Comparison of ENCODE assay signal across 10 mouse cellular contexts in the genomic region with DNA sequence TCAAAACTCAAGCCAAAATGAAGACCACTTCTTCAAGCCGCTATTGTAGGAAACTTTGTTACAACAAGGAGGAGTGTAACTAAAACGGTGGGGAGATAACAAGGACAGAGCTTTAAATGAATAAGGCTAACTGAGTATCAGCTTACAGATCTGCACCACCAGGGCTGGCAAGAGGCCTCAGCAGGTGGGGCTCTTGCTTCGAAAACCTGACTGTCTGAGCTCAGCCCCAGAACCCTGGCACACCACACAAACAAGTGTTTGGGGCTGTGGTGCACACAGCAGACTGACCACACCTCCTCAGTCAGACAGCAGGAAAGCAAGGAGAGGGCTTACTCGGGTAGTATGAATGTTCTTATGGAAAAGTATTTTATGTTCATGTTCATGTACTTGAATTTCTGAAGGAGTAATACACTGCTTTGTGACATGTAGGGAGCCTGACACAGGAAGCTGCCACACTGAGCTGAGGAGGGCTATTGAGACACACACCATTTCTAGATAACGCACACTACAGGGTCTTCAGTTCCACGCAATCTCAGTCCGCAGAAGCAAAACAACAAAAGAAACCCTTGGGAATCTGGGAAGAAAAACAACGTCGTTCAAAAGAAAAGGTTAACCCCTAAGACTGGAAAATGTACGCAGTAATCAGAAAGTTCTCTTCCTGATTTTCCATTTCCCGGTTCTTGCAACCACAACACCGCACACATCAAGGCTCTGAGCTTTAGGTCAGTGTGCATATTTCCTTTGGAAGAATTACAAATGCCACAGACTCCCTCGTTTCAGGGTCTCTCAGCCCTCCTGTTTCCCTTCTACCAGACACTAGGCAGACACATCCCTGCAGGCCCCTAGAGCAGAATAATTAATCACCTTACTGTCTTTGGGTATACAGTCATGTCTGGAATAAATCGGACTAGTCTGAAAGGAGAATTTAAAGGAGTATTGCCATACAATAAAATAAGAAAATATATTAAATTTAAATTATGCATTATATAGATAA. TPM values are rescaled to one million over a fixed set of nuclear protein-coding genes. Genes with fewer than 3 reads are reported as not detected.
A peak's percentile ranks its signal among the peaks of the same experiment; 100 is the strongest.
DNase-seq lines count a peak whose midpoint lies in the region; ATAC-seq and TF ChIP-seq lines count a peak whose summit lies in the region.
"Had no signal": no experiment of that assay in that cellular context is flagged by ENCODE, and none has a peak within 500 bp of the region (broad histone marks: within the 10 kb centered on the region; RNA-seq: fewer than 3 reads in every experiment).

No protein-coding gene starts in this region.

- H3K4me3 ChIP-seq in kidney, adult 2 months (ENCODE audit: insufficient read depth, low read depth, low read length) = no peak overlapping the region
- H3K4me3 ChIP-seq in hindbrain, embryonic 11.5 days (ENCODE audit: low read depth, low read length) = no peak overlapping the region
- H3K4me3 ChIP-seq in myocyte = no peak overlapping the region
- H3K4me3 ChIP-seq: embryonic facial prominence, embryonic 15.5 days had no signal

- DNase-seq in kidney, adult 2 months = no peak
- no peak for DNase-seq in kidney, adult 11 months
- DNase-seq in NIH3T3 (ENCODE audit: low read depth) = peak; percentile 59
- DNase-seq in hindbrain, embryonic 11.5 days (ENCODE audit: low spot score) = peak; percentile 27
- no peak for DNase-seq in urinary bladder, postnatal 10 days (ENCODE audit: low spot score)
- no peak for DNase-seq in gastrocnemius, postnatal 25 days
- DNase-seq in frontal cortex, postnatal 36 days (ENCODE audit: low spot score in 2 of 2) = no peak
- DNase-seq: left cerebral cortex, postnatal 4 days had no signal

- WGBS in kidney, adult 2 months = 35% methylated on average over 14 of the region's 14 CpGs
- WGBS in hindbrain, embryonic 11.5 days = 32% methylated on average over 14 of the region's 14 CpGs

- no peak overlapping the region for H3K27ac ChIP-seq in kidney, adult 2 months (ENCODE audit: insufficient read depth, low read depth, low read length)
- H3K27ac ChIP-seq in hindbrain, embryonic 11.5 days (ENCODE audit: low read depth, low read length) = no peak overlapping the region
- H3K27ac ChIP-seq: embryonic facial prominence, embryonic 15.5 days had no signal

- ATAC-seq in hindbrain, embryonic 11.5 days (ENCODE audit: low FRiP score) = peak; percentile 66; the same call in 1 of the 2 replicates

- no peaks in the 10 kb centered on the region for H3K79me2 ChIP-seq in myocyte (ENCODE audit: control insufficient read depth, insufficient read depth)

- TF ChIP-seq CTCF in kidney, adult 2 months (conservative IDR thresholded peaks at IDR 0.05; ENCODE audit: insufficient read depth, insufficient read length, low read depth, low read length) = peak; percentile 31; the same call in 1 of the 2 replicates

- H3ac ChIP-seq in myocyte (ENCODE audit: control insufficient read depth, insufficient read length) = no peak overlapping the region

- H3K36me3 ChIP-seq in kidney, adult 2 months (ENCODE audit: control insufficient read depth, insufficient read depth, low read length) = no peaks in the 10 kb centered on the region
- no peaks in the 10 kb centered on the region for H3K36me3 ChIP-seq in hindbrain, embryonic 11.5 days (ENCODE audit: control insufficient read depth, insufficient read depth, low read length)
- no peaks in the 10 kb centered on the region for H3K36me3 ChIP-seq in myocyte (ENCODE audit: control insufficient read depth, insufficient read depth)
- H3K36me3 ChIP-seq: embryonic facial prominence, embryonic 15.5 days had no signal

- no peak overlapping the region for H3K4me2 ChIP-seq in hindbrain, embryonic 11.5 days (replicated peaks; ENCODE audit: low read depth, low read length)
- H3K4me2 ChIP-seq in myocyte (ENCODE audit: low read depth) = no peak overlapping the region
- H3K4me2 ChIP-seq: embryonic facial prominence, embryonic 15.5 days had no signal

- no peak for TF ChIP-seq POLR2A in kidney, adult 2 months (IDR thresholded peaks at IDR 0.05; ENCODE audit: low read depth, low read length)
- no peak for TF ChIP-seq POLR2A in myocyte (IDR thresholded peaks at IDR 0.05; ENCODE audit: insufficient read length, low read depth)

- no peaks in the 10 kb centered on the region for H3K27me3 ChIP-seq in kidney, adult 2 months (replicated peaks; ENCODE audit: control insufficient read depth, insufficient read depth, low read length)
- H3K27me3 ChIP-seq in hindbrain, embryonic 11.5 days (ENCODE audit: control insufficient read depth, insufficient read depth, low read length) = no peaks in the 10 kb centered on the region
- peaks cover 5% of the 10 kb centered on the region for H3K27me3 ChIP-seq in myocyte (ENCODE audit: control insufficient read depth, insufficient read depth, insufficient read length)
- H3K27me3 ChIP-seq: embryonic facial prominence, embryonic 15.5 days had no signal

- H3K9ac ChIP-seq in hindbrain, embryonic 11.5 days (ENCODE audit: low read depth, low read length) = no peak overlapping the region
- H3K9ac ChIP-seq: embryonic facial prominence, embryonic 15.5 days had no signal

- no peaks in the 10 kb centered on the region for H3K4me1 ChIP-seq in kidney, adult 2 months (ENCODE audit: control insufficient read depth, insufficient read depth, low read length)
- 0 out of 2 replicates have a peak, but pooled peaks cover 2% of the 10 kb centered on the region for H3K4me1 ChIP-seq in hindbrain, embryonic 11.5 days (replicated peaks; ENCODE audit: control insufficient read depth, insufficient read depth, low read length)

- H3K9me3 ChIP-seq in hindbrain, embryonic 11.5 days (ENCODE audit: control insufficient read depth, low read length) = no peaks in the 10 kb centered on the region
- H3K9me3 ChIP-seq: embryonic facial prominence, embryonic 15.5 days had no signal

TF ChIP-seq in myocyte, 11 proteins besides CTCF, POLR2A, EP300 and RAD21:
- TF ChIP-seq MYOD1 (IDR thresholded peaks at IDR 0.05; ENCODE audit: control insufficient read depth in 1 of 3, insufficient read length in 2 of 3, low read depth in 2 of 3) = peak in 2 of 3 experiments; percentile 5 to 10
- TF ChIP-seq REST (IDR thresholded peaks at IDR 0.05; ENCODE audit: insufficient read depth, insufficient read length) = no peak
- TF ChIP-seq CEBPB (IDR thresholded peaks at IDR 0.05; ENCODE audit: insufficient read depth, poor library complexity, severe bottlenecking) = no peak
- no peak for TF ChIP-seq TCF3 (IDR thresholded peaks at IDR 0.05; ENCODE audit: insufficient read length, low read depth)
- no peak for TF ChIP-seq TCF12 (IDR thresholded peaks at IDR 0.05; ENCODE audit: insufficient read depth, poor library complexity, severe bottlenecking)
- no peak for TF ChIP-seq USF1 (IDR thresholded peaks at IDR 0.05; ENCODE audit: low read depth)
- no peak for TF ChIP-seq SRF (IDR thresholded peaks at IDR 0.05; ENCODE audit: control insufficient read depth, insufficient read length, low read depth)
- no peak for TF ChIP-seq E2F4 (IDR thresholded peaks at IDR 0.05; ENCODE audit: insufficient read depth)
- TF ChIP-seq MAX (IDR thresholded peaks at IDR 0.05; ENCODE audit: low read depth) = no peak
- TF ChIP-seq POLR2AphosphoS2 (IDR thresholded peaks at IDR 0.05; ENCODE audit: insufficient read length, low read depth) = no peak
- TF ChIP-seq MYOG (IDR thresholded peaks at IDR 0.05; ENCODE audit: control insufficient read depth in 1 of 3, insufficient read depth in 1 of 3, insufficient read length in 2 of 3, low read depth in 2 of 3) = peak in 1 of 3 experiments; percentile 36
TF ChIP-seq in myocyte: peak in this region for 2.

RNA-seq across cellular contexts. Expression of a gene that starts 29.8 kb away (rescaled TPM):
- polyA plus RNA-seq in kidney, adult 2 months (2012; rRNA removed) = 13.2 and 14.3 TPM in 2 replicates
- 5.1 and 6.3 TPM in 2 replicates for polyA plus RNA-seq in hindbrain, embryonic 11.5 days (2014; fragmentation: Nextera tagmentation; extraction: Ambion mirVana)
- 0.02 TPM for polyA plus RNA-seq in myocyte (2012; fragmentation: generic; extraction: Trizol)
- under 1 TPM; 0.05 to 0.19 TPM for total RNA-seq in gastrocnemius, postnatal 25 days (2021)

Comparison
In these comparisons a context has a peak if more than half of its experiments do, and no peak if none do; other contexts are left out.
1. DNase-seq: peak in NIH3T3 (single experiment) and hindbrain, embryonic 11.5 days (single experiment); none in kidney, adult 2 months (single experiment), kidney, adult 11 months (single experiment), urinary bladder, postnatal 10 days (single experiment), gastrocnemius, postnatal 25 days (single experiment) and frontal cortex, postnatal 36 days (0 of 2).